Mouse (Mus musculus) right cerebral cortex, adult 18-20 months (tissue): ENCODE measurements around the gene Gm20388.

ENCODE experiments used
- DNase-seq: peaks from one replicate; pipeline ENCODE4 v3.0.0; 2022; ENCODE audit warnings: mixed read lengths

The Gm20388 gene

GRCm38 (mm10) chr8:120560535-120560934, 649.9 kb downstream of the Gm20388 start:
- DNase-seq, result no peak

GRCm38 (mm10) chr8:120561539-120562435, 651.1 kb downstream of the Gm20388 start:
- DNase-seq, result no peak

- DNase-seq, result no peak
These were observed 652.2 kb downstream of the Gm20388 start for GRCm38 (mm10) chr8:120562680-120563347.

GRCm38 (mm10) chr8:120563348-120563724, 652.7 kb downstream of the Gm20388 start:
- DNase-seq, result no peak

GRCm38 (mm10) chr8:120563851-120564837, 653.5 kb downstream of the Gm20388 start:
- peak; percentile 78 for DNase-seq

- DNase-seq, result no peak
These were observed 654.6 kb downstream of the Gm20388 start for GRCm38 (mm10) chr8:120565151-120565711.

- no peak for DNase-seq
These were observed 656.0 kb downstream of the Gm20388 start for GRCm38 (mm10) chr8:120566681-120567080.

GRCm38 (mm10) chr8:120567731-120568130, 657.1 kb downstream of the Gm20388 start:
- DNase-seq, result no peak

- DNase-seq, result no peak
These were observed 657.6 kb downstream of the Gm20388 start for GRCm38 (mm10) chr8:120568164-120568798.

- no peak for DNase-seq
These were observed 658.5 kb downstream of the Gm20388 start for GRCm38 (mm10) chr8:120569123-120569522.

- peak; percentile 81 for DNase-seq
These were observed 659.5 kb downstream of the Gm20388 start for GRCm38 (mm10) chr8:120569939-120570715.

GRCm38 (mm10) chr8:120571561-120571960, 660.9 kb downstream of the Gm20388 start:
- DNase-seq, result no peak

- DNase-seq, result peak; percentile 82
These were observed 661.9 kb downstream of the Gm20388 start for GRCm38 (mm10) chr8:120572534-120572933.

GRCm38 (mm10) chr8:120573866-120574265, 663.2 kb downstream of the Gm20388 start:
- DNase-seq, result no peak

- no peak for DNase-seq
These were observed 664.3 kb downstream of the Gm20388 start for GRCm38 (mm10) chr8:120574941-120575340.

- no peak for DNase-seq
These were observed 665.2 kb downstream of the Gm20388 start for GRCm38 (mm10) chr8:120575801-120576200.

- no peak for DNase-seq
These were observed 667.2 kb downstream of the Gm20388 start for GRCm38 (mm10) chr8:120577821-120578220.

GRCm38 (mm10) chr8:120580336-120581000, 669.8 kb downstream of the Gm20388 start:
- no peak for DNase-seq

GRCm38 (mm10) chr8:120581329-120581728, 670.7 kb downstream of the Gm20388 start:
- DNase-seq, result no peak

- DNase-seq, result no peak
These were observed 671.2 kb downstream of the Gm20388 start for GRCm38 (mm10) chr8:120581811-120582210.

- DNase-seq, result no peak
These were observed 674.9 kb downstream of the Gm20388 start for GRCm38 (mm10) chr8:120585521-120585920.
